Mouse (Mus musculus): ENCODE measurements around the gene Bend5. TPM values are rescaled to one million over a fixed set of nuclear protein-coding genes. Genes with fewer than 3 reads are reported as not detected.

The Bend5 gene
- total and polyA plus RNA-seq, 3 experiments = not detected

DNA sequence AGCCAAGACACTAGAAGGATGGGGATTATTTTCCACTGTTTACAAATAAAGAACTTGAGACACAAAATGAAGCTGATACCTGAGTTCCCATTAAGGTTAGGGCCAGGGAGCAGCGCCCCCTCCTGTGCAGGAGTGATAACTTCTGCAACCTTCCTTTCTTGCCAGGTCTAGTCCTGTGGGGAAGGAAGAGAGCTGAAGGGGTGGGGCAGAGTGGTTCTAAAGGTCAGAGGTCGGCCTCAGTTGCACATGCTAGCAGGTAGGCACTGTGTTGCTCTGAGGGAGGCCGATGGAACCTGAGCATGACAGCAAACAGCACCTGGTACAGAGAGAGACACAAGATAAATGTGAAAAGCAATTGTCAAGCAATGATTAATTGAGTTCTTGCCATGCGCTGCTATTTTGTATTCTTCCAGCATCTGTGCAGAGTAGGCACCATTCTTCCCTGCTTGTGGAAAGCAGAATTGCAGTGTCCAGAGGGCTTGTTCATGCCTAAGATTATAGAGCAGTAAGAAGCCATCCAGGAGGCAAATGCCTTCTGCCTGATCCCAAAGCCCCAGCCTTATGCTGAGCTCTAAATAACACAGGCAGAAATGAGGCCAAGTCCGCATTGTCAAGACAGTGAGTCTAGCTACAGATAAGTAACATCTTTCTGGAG, 79.1 kb downstream of the Bend5 start:
- no peaks in the 10 kb centered on the region for H3K27me3 ChIP-seq (ENCODE audit: insufficient read depth, low read length)
- H3K4me3 ChIP-seq (ENCODE audit: low read depth, low read length) = no peak overlapping the region
- ATAC-seq (ENCODE audit: extremely low read depth, insufficient number of reproducible peaks, low FRiP score, poor library complexity, severe bottlenecking) (no peak), DNase-seq (ENCODE audit: low spot score) (no peak)
- no peaks in the 10 kb centered on the region for H3K36me3 ChIP-seq (replicated peaks)
- no peaks in the 10 kb centered on the region for H3K4me1 ChIP-seq (ENCODE audit: insufficient read depth, low read depth, low read length)
- H3K9me3 ChIP-seq (replicated peaks) = peaks cover 29% of the 10 kb centered on the region
- TF ChIP-seq GATA2 (IDR thresholded peaks at IDR 0.05; ENCODE audit: borderline replicate concordance, low read depth, low read length) = no peak
- no peak for TF ChIP-seq GATA1 (IDR thresholded peaks at IDR 0.05; ENCODE audit: borderline replicate concordance, low read length)
- no peak for TF ChIP-seq POLR2AphosphoS5 (IDR thresholded peaks at IDR 0.05; ENCODE audit: insufficient replicate concordance, low read depth, low read length)
- no peak for TF ChIP-seq CTCF (IDR thresholded peaks at IDR 0.05; ENCODE audit: low read depth, low read length)
- TF ChIP-seq TAL1 (conservative IDR thresholded peaks at IDR 0.05; ENCODE audit: low read depth, low read length) = no peak

DNA sequence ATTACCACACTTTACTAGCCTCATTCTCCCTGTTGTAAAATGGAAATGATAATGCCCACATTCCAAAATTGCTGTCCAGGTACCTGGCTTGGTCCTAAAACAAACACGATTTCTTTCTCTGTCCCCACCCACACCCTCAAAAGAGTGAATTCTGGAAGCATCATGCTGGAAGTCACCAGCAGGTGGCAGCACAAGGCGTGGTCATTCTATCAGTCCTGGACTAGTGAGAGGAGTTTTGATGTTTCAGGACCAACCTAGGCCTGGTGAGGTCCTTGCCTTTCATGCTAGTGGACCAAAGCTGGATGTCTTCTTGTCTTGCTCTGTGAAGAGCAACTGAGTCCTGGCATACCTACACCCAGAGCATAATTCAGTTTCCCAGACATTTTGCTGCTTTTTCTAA, 81.1 kb downstream of the Bend5 start:
- Histone ChIP-seq H3K4me1 (ENCODE audit: insufficient read depth, low read depth, low read length) (no peaks in the 10 kb centered on the region), H3K4me3 (ENCODE audit: low read depth, low read length) (no peak overlapping the region), H3K27me3 (ENCODE audit: insufficient read depth, low read length) (no peaks in the 10 kb centered on the region), H3K36me3 (replicated peaks) (no peaks in the 10 kb centered on the region), H3K9me3 (replicated peaks) (peaks cover 29% of the 10 kb centered on the region)
- no peak for ATAC-seq (ENCODE audit: extremely low read depth, insufficient number of reproducible peaks, low FRiP score, poor library complexity, severe bottlenecking)
- no peak for DNase-seq (ENCODE audit: low spot score)
- TF ChIP-seq CTCF (IDR thresholded peaks at IDR 0.05; ENCODE audit: low read depth, low read length) = no peak
- no peak for TF ChIP-seq POLR2AphosphoS5 (IDR thresholded peaks at IDR 0.05; ENCODE audit: insufficient replicate concordance, low read depth, low read length)
- TF ChIP-seq GATA1 (IDR thresholded peaks at IDR 0.05; ENCODE audit: borderline replicate concordance, low read length) = no peak

DNA sequence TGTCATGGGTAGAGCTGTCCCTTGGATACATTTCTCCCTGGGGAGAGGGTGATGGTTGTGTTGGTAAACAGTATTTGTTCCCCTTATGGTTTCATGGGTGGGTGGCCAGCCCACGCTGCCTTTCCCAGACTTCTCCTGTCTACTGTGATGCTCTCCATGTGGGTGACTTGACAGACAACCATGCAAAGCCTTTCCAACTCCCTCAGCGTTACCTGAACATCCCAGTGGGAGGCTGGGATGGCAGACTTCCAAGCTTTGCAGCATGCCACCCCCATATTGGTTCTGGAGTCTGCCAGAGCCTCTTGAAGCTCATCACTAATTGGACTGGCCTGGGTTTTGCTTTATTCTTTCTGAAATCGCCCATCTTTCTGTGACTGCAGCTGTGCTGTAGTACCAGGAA, 83.9 kb downstream of the Bend5 start:
- H3K9me3 ChIP-seq (replicated peaks) = peaks cover 28% of the 10 kb centered on the region
- TF ChIP-seq POLR2AphosphoS5 (IDR thresholded peaks at IDR 0.05; ENCODE audit: insufficient replicate concordance, low read depth, low read length) (no peak), TAL1 (conservative IDR thresholded peaks at IDR 0.05; ENCODE audit: low read depth, low read length) (no peak), CTCF (IDR thresholded peaks at IDR 0.05; ENCODE audit: low read depth, low read length) (no peak), GATA1 (IDR thresholded peaks at IDR 0.05; ENCODE audit: borderline replicate concordance, low read length) (no peak), GATA2 (IDR thresholded peaks at IDR 0.05; ENCODE audit: borderline replicate concordance, low read depth, low read length) (no peak)
- no peak for ATAC-seq (ENCODE audit: extremely low read depth, insufficient number of reproducible peaks, low FRiP score, poor library complexity, severe bottlenecking)
- no peak overlapping the region for H3K4me3 ChIP-seq (ENCODE audit: low read depth, low read length)
- no peaks in the 10 kb centered on the region for H3K27me3 ChIP-seq (ENCODE audit: insufficient read depth, low read length)
- DNase-seq (ENCODE audit: low spot score) = no peak
- H3K36me3 ChIP-seq (replicated peaks) = no peaks in the 10 kb centered on the region
- no peaks in the 10 kb centered on the region for H3K4me1 ChIP-seq (ENCODE audit: insufficient read depth, low read depth, low read length)

DNA sequence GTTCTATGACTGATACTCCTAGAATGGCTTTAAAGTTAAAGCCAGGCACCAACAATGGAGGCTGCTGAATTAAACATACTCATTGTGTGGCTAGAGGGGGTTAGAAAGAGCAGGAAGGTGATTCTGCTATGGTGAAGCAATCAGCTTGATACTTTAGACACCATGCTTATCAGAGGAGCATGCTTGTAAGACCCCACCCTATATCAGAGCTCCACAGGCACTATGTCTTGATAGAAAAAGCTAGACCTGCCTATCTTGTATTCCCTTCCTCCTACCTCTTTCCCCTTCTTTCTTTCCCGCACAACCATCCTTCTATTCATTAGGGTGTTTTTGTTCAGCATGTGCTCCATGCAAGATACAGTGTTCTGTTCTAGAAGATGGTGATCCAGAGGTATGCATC, 86.6 kb downstream of the Bend5 start:
- ATAC-seq (ENCODE audit: extremely low read depth, insufficient number of reproducible peaks, low FRiP score, poor library complexity, severe bottlenecking) (no peak), DNase-seq (ENCODE audit: low spot score) (no peak)
- TF ChIP-seq CTCF (IDR thresholded peaks at IDR 0.05; ENCODE audit: low read depth, low read length) = no peak
- no peak for TF ChIP-seq POLR2AphosphoS5 (IDR thresholded peaks at IDR 0.05; ENCODE audit: insufficient replicate concordance, low read depth, low read length)
- TF ChIP-seq GATA1 (IDR thresholded peaks at IDR 0.05; ENCODE audit: borderline replicate concordance, low read length) = no peak
- no peak for TF ChIP-seq TAL1 (conservative IDR thresholded peaks at IDR 0.05; ENCODE audit: low read depth, low read length)
- no peak for TF ChIP-seq GATA2 (IDR thresholded peaks at IDR 0.05; ENCODE audit: borderline replicate concordance, low read depth, low read length)
- H3K27me3 ChIP-seq (ENCODE audit: insufficient read depth, low read length) = no peaks in the 10 kb centered on the region
- H3K4me1 ChIP-seq (ENCODE audit: insufficient read depth, low read depth, low read length) = no peaks in the 10 kb centered on the region
- peaks cover 15% of the 10 kb centered on the region for H3K9me3 ChIP-seq (replicated peaks)
- no peaks in the 10 kb centered on the region for H3K36me3 ChIP-seq (replicated peaks)
- no peak overlapping the region for H3K4me3 ChIP-seq (ENCODE audit: low read depth, low read length)

DNA sequence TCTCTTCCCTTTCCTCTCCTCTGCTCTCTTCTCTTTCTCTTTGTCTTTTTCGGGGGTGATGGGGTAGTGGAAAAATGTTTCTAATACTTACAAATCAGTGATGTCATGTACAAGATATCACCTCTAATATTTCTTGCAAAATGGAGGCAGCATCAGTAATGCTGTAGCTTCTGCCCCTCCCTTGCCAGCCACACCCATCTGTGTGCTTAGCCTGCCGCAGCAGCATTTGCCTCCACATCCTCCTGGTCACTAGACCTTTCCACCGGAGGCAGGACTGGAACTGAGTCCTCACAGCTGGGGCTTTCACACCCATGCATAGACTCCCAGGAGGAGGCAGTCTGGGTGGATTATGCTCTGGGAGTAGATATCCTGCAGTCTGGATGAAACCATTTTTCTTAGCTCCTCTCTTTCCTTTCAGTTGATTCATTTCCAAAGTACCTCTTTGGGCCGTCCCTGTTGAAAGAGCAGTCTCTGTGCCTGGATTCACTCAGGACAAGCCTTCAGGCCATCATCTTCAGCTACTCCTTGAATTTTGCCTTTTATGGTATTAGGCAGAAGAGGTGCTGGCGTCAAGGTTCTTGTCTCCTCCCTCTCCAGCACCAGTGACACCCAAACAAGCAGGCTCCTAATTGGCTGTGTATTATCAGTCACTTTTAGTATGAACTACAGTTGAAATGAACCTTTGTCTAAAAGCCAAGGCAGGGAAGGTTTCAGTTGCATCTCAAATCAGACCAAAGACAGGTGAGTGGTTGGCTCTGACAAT, 88.3 kb downstream of the Bend5 start:
- H3K4me3 ChIP-seq (ENCODE audit: low read depth, low read length) = no peak overlapping the region
- no peak for ATAC-seq (ENCODE audit: extremely low read depth, insufficient number of reproducible peaks, low FRiP score, poor library complexity, severe bottlenecking)

DNA sequence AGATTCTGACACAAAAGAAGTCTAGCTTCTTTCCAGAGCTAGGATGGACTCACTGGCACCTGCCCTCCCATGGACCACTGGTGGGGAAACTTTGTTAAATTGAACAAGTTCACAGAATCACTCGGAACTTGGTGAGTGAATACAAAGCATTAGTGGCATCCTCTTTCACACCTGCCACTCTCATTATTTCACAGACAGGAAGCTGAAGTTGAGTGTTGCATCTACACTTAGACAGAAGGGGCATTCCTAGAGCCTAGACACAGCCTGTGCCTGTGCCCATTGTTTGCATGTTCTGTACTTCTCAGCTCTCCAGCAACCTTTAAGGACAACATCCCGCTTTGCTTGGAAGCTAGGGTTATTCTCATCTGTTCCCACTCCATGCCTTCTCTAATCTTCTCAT, 90.1 kb downstream of the Bend5 start:
- no peak for DNase-seq (ENCODE audit: low spot score)
- ATAC-seq (ENCODE audit: extremely low read depth, insufficient number of reproducible peaks, low FRiP score, poor library complexity, severe bottlenecking) = no peak
- Histone ChIP-seq H3K4me1 (ENCODE audit: insufficient read depth, low read depth, low read length) (no peaks in the 10 kb centered on the region), H3K4me3 (ENCODE audit: low read depth, low read length) (no peak overlapping the region), H3K27me3 (ENCODE audit: insufficient read depth, low read length) (no peaks in the 10 kb centered on the region), H3K36me3 (replicated peaks) (no peaks in the 10 kb centered on the region), H3K9me3 (replicated peaks) (peaks cover 18% of the 10 kb centered on the region)
- TF ChIP-seq POLR2AphosphoS5 (IDR thresholded peaks at IDR 0.05; ENCODE audit: insufficient replicate concordance, low read depth, low read length) (no peak), GATA2 (IDR thresholded peaks at IDR 0.05; ENCODE audit: borderline replicate concordance, low read depth, low read length) (no peak), GATA1 (IDR thresholded peaks at IDR 0.05; ENCODE audit: borderline replicate concordance, low read length) (no peak), CTCF (IDR thresholded peaks at IDR 0.05; ENCODE audit: low read depth, low read length) (no peak), TAL1 (conservative IDR thresholded peaks at IDR 0.05; ENCODE audit: low read depth, low read length) (no peak)

More for the DNA sequence above, 88.3 kb downstream of the Bend5 start:
- no peaks in the 10 kb centered on the region for H3K27me3 ChIP-seq (ENCODE audit: insufficient read depth, low read length)
- TF ChIP-seq GATA1 (IDR thresholded peaks at IDR 0.05; ENCODE audit: borderline replicate concordance, low read length) (no peak), POLR2AphosphoS5 (IDR thresholded peaks at IDR 0.05; ENCODE audit: insufficient replicate concordance, low read depth, low read length) (no peak), CTCF (IDR thresholded peaks at IDR 0.05; ENCODE audit: low read depth, low read length) (no peak), GATA2 (IDR thresholded peaks at IDR 0.05; ENCODE audit: borderline replicate concordance, low read depth, low read length) (no peak), TAL1 (conservative IDR thresholded peaks at IDR 0.05; ENCODE audit: low read depth, low read length) (no peak)
- H3K4me1 ChIP-seq (ENCODE audit: insufficient read depth, low read depth, low read length) = no peaks in the 10 kb centered on the region
- DNase-seq (ENCODE audit: low spot score) = no peak
- peaks cover 15% of the 10 kb centered on the region for H3K9me3 ChIP-seq (replicated peaks)
- H3K36me3 ChIP-seq (replicated peaks) = no peaks in the 10 kb centered on the region
